Mouse (Mus musculus): ENCODE measurements at regions not wholly inside any gene's neighbourhood (a gene's known extent, or its start where the extent isn't known, plus 50 kb on each side); places are given as distances from the start of the nearest gene placed in this dataset.

- no peak for TF ChIP-seq MAX (IDR thresholded peaks at IDR 0.05)
- TF ChIP-seq CTCF (IDR thresholded peaks at IDR 0.05; ENCODE audit: control insufficient read depth, insufficient read depth, insufficient read length), result no peak
- TF ChIP-seq CEBPB (IDR thresholded peaks at IDR 0.05; ENCODE audit: low read depth), result no peak
These were observed 192.2 kb downstream of the Agtpbp1 start for GRCm38 (mm10) chr13:59392828-59393227.

All from C2C12 (cell line).